Mouse (Mus musculus): ENCODE data around the gene Prpf19. TPM values are rescaled to one million over a fixed set of nuclear protein-coding genes. Genes with fewer than 3 reads are reported as not detected.
A peak's percentile ranks its signal among the peaks of the same experiment; 100 is the strongest.

The Prpf19 gene
- total RNA-seq, 2 experiments from 2014 or later = 218 to 273 TPM

DNA sequence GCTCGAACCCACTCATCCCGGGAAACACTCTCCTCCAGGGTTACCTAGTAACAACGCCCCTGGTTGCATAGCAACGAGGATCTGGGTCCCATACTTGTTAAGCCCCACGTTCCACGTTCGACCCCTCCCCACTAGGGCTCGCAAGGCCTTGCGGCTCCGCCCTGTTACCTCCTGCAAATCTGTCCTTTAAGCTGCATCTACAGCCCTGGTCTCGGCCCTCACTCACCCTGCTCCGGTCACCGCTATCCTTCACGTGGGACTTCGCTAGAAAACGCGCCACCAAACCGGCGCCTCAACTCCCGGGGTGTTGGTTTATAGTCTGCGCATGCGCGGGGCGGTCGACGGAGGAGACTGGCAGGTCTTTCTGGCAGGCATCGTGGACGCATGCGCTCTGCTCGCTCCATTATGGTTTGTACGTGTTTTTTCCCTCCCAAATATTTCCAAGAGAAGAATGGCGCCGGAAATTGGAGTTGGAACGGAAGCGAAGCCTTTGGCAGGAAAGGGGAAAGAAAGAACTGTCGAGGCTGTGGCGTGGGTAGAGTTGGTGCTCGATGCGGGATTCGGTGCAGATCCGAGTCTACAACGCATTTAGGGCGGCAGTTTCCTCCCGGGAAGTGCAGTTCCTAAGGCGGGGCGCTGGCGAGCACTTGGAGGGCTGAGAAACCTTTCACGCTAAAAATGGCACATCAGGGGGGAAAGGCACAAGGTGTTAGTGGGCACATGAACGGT lies 13.4 kb upstream of the Prpf19 start, which contains the start of gene Tmem109:
Tmem109 (minus strand) TSS at position 576 of the 729 bp plus-strand sequence.
- peak; percentile 89 to 94 for DNase-seq
- intact Hi-C loops (cut with DNase I) = loop anchor here (2.0 kb wide), 1 partner anchor 167 kb away; no protein-coding TSS in a partner anchor

- intact Hi-C loops (cut with DNase I) = no loop called here
- DNase-seq = no peak
Measured at GRCm38 (mm10) chr19:10892201-10892600, 2.8 kb upstream of the Prpf19 start.

GRCm38 (mm10) chr19:10895708-10896107 lies 677 bp downstream of the Prpf19 start:
- intact Hi-C loops (cut with DNase I) = loop anchor here (2.0 kb wide), 1 partner anchor 53 kb away; the partner anchor contains the start of gene Ccdc86
- no peak for DNase-seq

- DNase-seq = peak in 1 of 2 experiments; percentile 15
- intact Hi-C loops (cut with DNase I) = loop anchor here (2.0 kb wide), 1 partner anchor 52 kb away; the partner anchor contains the start of gene Ccdc86
Measured at GRCm38 (mm10) chr19:10896849-10897248, 1.8 kb downstream of the Prpf19 start.

- DNase-seq = peak in 1 of 2 experiments; percentile 17
- intact Hi-C loops (cut with DNase I) = loop anchor here (2.0 kb wide), 1 partner anchor 51 kb away; the partner anchor contains the start of gene Ccdc86
Measured at GRCm38 (mm10) chr19:10897491-10897890, 2.5 kb downstream of the Prpf19 start.

GRCm38 (mm10) chr19:10900315-10900714 lies 5.3 kb downstream of the Prpf19 start:
- intact Hi-C loops (cut with DNase I) = no loop called here

GRCm38 (mm10) chr19:10901046-10901445 lies 6.0 kb downstream of the Prpf19 start:
- no peak for DNase-seq
- intact Hi-C loops (cut with DNase I) = no loop called here

More at GRCm38 (mm10) chr19:10900315-10900714, 5.3 kb downstream of the Prpf19 start:
- DNase-seq = peak; percentile 57 to 62

DNA sequence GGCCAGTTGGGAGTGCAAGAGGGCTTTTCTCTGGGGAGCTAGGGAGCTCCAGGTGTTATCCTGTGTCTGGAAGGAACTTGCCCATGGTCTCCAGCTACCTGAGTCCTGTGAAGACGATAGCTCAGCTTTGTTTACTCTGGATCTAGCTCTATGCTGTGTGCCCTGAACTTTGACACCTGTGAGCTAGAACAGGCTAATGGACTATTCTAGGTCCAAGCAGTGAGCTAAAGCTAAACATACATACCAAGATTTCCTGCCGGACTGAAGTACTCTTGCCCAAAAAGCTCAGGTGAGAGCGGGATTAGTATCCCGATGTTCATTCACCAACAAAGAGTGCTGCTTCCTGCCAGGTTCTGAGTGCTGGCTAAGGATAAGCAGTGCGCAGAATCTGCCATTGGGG lies 9.5 kb downstream of the Prpf19 start:
- DNase-seq = no peak
- intact Hi-C loops (cut with DNase I) = no loop called here

GRCm38 (mm10) chr19:10904927-10905727 lies 10.1 kb downstream of the Prpf19 start:
- DNase-seq = peak; percentile 57 to 61
- intact Hi-C loops (cut with DNase I) = no loop called here

- DNase-seq = no peak
- intact Hi-C loops (cut with DNase I) = no loop called here
Measured at GRCm38 (mm10) chr19:10905728-10906000, 10.6 kb downstream of the Prpf19 start.

GRCm38 (mm10) chr19:10907891-10908290 lies 12.9 kb downstream of the Prpf19 start:
- peak; percentile 49 to 58 for DNase-seq
- intact Hi-C loops (cut with DNase I) = loop anchor here (2.0 kb wide), 1 partner anchor 51 kb away; no protein-coding TSS in a partner anchor

DNA sequence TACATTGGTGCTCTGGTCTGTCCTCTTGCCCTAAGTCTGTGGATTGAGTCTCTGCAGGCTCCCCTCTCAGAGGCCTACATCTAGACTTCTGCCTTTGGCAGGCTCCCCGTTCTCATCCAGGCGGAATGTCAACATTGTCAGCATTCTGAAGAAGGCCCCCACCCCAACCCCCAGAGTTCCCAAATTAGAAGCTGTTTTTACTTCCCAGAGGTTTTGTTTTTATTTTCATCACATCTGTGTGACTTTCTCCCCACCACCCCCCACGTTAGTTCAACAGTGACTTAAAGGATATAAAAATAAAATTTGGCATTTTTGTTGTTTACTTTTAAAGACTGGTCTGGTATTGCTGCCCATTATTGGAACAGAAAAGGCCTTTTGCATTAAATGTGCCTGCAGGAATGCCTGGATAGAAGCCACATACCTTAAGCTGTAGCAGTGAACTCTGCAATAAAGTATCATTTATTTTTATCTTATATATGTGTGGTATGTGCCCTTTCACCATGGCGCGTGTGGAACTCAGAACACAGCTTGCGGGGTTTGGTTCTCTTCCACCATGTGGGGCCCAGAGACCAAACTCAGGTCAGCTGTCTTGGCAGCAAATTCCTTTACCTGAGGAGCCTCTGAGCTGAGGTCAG lies 14.2 kb downstream of the Prpf19 start:
- DNase-seq = no peak
- intact Hi-C loops (cut with DNase I) = loop anchor here (2.0 kb wide), 1 partner anchor 50 kb away; no protein-coding TSS in a partner anchor

GRCm38 (mm10) chr19:10914291-10914690 lies 19.3 kb downstream of the Prpf19 start:
- intact Hi-C loops (cut with DNase I) = no loop called here
- DNase-seq = no peak

DNA sequence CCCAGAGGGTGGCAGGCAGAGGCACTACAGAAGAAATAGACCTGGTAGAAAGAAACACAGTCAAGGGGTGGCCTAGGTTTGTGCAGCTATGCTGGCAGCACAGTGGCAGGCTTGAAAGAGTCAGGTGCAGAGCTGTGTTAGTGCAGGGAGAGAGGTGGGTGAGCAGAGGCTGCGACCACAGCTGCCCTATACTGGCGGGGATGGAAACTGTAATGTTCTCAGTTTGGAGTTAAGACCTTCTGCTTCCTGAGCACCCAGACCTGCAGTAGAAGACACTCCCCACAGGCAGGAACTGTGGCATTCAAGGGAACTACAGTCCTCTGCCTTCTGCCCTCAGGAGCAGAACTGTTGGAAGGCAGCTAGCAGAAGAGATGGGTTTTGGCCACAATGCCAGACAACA lies 19.8 kb downstream of the Prpf19 start:
- intact Hi-C loops (cut with DNase I) = no loop called here
- no peak for DNase-seq

DNA sequence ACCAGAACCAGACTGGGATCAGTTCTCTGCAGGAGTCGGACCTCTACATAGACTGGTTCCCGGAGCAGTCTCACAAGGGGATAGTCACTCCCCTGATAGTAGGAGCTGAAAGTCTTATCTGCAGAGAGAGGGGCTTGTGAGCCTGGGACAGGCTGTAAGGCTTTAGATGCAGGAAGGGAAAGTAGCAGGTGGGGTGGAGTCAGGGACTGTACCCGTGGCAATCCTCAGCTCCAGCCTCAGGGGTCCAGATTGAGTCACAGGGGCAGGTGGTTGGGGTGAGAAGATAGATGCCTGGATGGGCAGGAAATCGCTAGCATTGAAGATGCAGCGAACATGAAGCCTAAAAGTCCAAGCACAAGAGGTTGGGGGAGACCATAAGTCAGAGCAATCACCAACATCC lies 21.5 kb downstream of the Prpf19 start:
- no peak for DNase-seq
- intact Hi-C loops (cut with DNase I) = no loop called here

- intact Hi-C loops (cut with DNase I) = no loop called here
- DNase-seq = no peak
Measured at GRCm38 (mm10) chr19:10918321-10918991, 23.4 kb downstream of the Prpf19 start.

DNA sequence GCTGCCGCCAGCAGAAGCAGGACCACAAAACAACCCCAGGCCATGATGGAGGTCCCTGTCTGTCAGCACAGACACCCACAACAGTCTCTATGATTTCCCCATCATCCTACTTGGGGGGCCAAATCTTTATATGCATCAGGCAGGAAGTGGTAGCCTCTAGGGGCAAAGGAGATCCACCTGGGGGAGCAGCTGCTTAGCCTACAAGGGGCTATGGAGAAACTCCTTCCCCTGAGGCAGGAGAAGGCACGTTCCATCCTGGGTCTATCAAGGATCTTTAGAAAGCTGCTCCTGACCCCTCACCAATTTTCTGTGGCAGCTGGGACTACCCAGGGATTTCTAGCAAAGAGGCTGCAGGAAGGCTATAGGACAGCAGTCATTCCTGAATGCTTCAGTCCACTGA lies 25.5 kb downstream of the Prpf19 start, which contains the start of gene Zp1:
Zp1 (minus strand) TSS at position 101 of the 400 bp plus-strand sequence.
- intact Hi-C loops (cut with DNase I) = no loop called here

GRCm38 (mm10) chr19:10921058-10921457 lies 26.0 kb downstream of the Prpf19 start:
- DNase-seq = no peak
- intact Hi-C loops (cut with DNase I) = no loop called here

More for the DNA sequence above, 25.5 kb downstream of the Prpf19 start, which contains the start of gene Zp1:
- DNase-seq = no peak

- DNase-seq = no peak
- intact Hi-C loops (cut with DNase I) = no loop called here
Measured at GRCm38 (mm10) chr19:10924220-10924619, 29.2 kb downstream of the Prpf19 start.

GRCm38 (mm10) chr19:10926123-10926621 lies 31.1 kb downstream of the Prpf19 start:
- no peak for DNase-seq
- intact Hi-C loops (cut with DNase I) = no loop called here
